Mouse (Mus musculus) small intestine, adult 2 months (tissue): ENCODE data around the gene Tubal3.

ENCODE experiments used
- CTCF ChIP-seq: fragments of 200-500 bp; IDR thresholded peaks from 2 replicates; pipeline ENCODE4 v1.5.1; 2012; ENCODE audit warnings: low read depth, mild to moderate bottlenecking, control low read depth, inconsistent platforms, low read length, moderate library complexity, mixed read lengths; ENCODE audit not compliant: insufficient replicate concordance, insufficient read length; ENCODE audit errors: extremely low read depth
- POLR2A ChIP-seq: fragments of 200-500 bp; IDR thresholded peaks from 2 replicates; pipeline ENCODE4 v1.6.1; 2012; ENCODE audit warnings: low read depth, mild to moderate bottlenecking, control low read depth, inconsistent platforms, low read length, moderate library complexity

- TF ChIP-seq CTCF (no peak), POLR2A (no peak)
Measured at GRCm38 (mm10) chr13:3945249-3945648, 27.2 kb downstream of the Tubal3 start, which contains the start of gene Ucn3.
